Mouse (Mus musculus): ENCODE data around the gene Thrb. TPM values are rescaled to one million over a fixed set of nuclear protein-coding genes. Genes with fewer than 3 reads are reported as not detected.

The Thrb gene
- 0.76 and 0.93 TPM in 2 replicates for polyA plus RNA-seq (2012; rRNA removed)

DNA sequence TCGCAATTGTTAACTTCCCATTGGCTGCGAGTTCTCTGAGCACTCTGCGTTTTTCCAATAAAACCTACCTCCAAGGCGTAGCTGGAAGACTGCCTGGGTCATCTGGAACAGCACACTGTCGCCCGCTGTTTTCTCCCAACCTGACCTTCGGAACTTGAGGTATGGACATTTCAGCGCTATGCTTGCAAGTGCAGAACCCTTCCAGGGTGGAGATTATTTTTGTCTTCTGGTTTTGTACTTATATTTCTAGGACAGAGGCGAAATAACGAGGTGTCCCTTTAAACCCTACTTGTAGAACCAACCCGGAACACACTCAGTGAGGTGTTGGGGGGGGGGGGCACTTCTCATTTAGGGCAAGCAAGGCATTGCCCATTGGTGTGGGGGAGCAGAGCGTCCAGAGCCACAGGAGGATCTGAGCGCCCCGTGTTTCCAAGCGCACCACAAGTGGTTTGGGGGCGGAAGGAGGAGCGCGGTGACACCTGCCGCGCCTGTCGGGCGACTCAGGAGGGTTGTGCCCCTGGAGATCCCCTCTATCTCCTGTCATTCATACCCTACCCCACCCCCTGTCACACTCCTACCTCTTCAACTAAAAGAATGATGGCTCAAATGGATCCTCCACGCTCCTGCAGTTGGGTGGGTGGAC is at the start of gene Thrb:
TSS of gene Thrb (plus strand) at position 576 of the 643 bp plus-strand sequence.

